Mouse (Mus musculus) ES-E14 (cell line): ENCODE results near the gene Ubl4b.

Source experiments
- CHD2 ChIP-seq: IDR thresholded peaks from 2 replicates; pipeline ENCODE4 v1.6.1; 2014; ENCODE audit warnings: mild to moderate bottlenecking, low read depth, low read length, inconsistent platforms
- MAFK ChIP-seq: IDR thresholded peaks from 2 replicates; pipeline ENCODE4 v1.6.1; 2014; ENCODE audit warnings: mild to moderate bottlenecking, low read depth, low read length, inconsistent platforms; ENCODE audit not compliant: insufficient read depth
- ZC3H11A ChIP-seq: IDR thresholded peaks from 2 replicates; pipeline ENCODE4 v1.6.1; 2012; ENCODE audit warnings: low read depth, mild to moderate bottlenecking, inconsistent platforms, low read length, borderline replicate concordance
- ZNF384 ChIP-seq: IDR thresholded peaks from 2 replicates; pipeline ENCODE4 v1.6.1; 2012; ENCODE audit warnings: low read depth, low read length, inconsistent platforms

DNA sequence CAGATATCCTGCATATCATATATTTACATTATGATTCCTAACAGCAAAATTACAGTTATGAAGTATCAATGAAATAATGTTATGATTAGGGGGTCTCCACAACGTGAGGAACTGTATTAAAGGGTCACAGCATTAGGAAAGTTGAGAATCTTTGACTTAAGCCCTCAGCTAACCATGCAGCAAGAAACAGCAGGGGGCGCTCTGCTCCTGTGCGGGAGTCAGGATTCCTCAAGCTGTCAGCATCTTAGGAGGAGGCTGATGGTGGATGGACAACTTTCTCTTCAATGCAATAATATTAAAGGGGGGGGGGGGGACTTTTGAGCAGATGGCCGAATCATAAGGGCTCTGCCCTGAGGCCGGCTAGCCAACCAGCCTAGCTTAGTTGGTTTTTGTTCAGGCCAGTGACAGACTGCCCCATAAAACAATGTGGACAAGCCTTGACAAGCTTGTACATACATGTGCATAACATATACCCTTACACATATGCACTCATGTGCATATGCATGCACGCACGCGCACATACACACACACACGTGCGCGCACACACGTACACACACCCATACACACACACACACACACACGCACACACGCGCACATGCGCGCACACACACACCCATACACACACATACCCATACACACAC lies 4.3 kb downstream of the Ubl4b start:
- TF ChIP-seq CHD2 (no peak), ZNF384 (no peak), MAFK (no peak), ZC3H11A (no peak)
